Mouse (Mus musculus) C2C12 (cell line): ENCODE measurements around the gene Cdc42bpg.

ENCODE experiments used
- CEBPB ChIP-seq: IDR thresholded peaks from one replicate; pipeline ENCODE4 v1.6.1; 2011; ENCODE audit warnings: low read depth, mild to moderate bottlenecking, control low read depth, moderate library complexity
- CTCF ChIP-seq: IDR thresholded peaks from one replicate; pipeline ENCODE4 v1.5.1; 2011; ENCODE audit not compliant: control insufficient read depth, insufficient read depth, insufficient read length
- FOSL1 ChIP-seq: IDR thresholded peaks from one replicate; pipeline ENCODE4 v1.8.0; 2011; ENCODE audit warnings: mild to moderate bottlenecking, low read length; ENCODE audit not compliant: poor library complexity, insufficient read depth, severe bottlenecking
- MAX ChIP-seq: IDR thresholded peaks from one replicate; pipeline ENCODE4 v1.6.1; 2011; ENCODE audit warnings: mild to moderate bottlenecking, control low read depth
- MYOD1 ChIP-seq: IDR thresholded peaks from one replicate; pipeline ENCODE4 v1.6.1; 2011; ENCODE audit warnings: low read depth; ENCODE audit not compliant: control insufficient read depth, insufficient read length
- MYOG ChIP-seq: IDR thresholded peaks from one replicate; pipeline ENCODE4 v1.6.1; 2011; ENCODE audit not compliant: control insufficient read depth, insufficient read length; ENCODE audit errors: extremely low read depth

DNA sequence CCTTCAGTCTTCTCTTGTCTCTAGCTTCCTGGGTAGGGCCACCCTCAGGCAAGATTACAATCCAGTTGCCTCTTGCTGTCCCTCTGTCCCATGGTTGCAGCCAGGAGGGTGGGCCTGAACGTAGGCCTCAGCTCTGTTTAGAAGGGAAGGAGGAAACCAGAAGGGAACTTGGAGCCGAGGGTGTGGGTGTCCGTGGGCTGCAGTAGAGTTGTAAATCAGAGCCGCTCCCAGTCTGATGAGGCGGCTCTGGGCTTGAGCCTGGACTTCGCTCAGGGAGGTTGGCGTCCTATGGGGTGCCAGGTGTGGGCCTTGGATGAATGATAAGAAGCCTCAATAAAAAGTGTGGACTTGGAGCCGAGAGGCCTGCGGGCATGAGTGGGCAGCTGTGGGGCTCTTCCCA is 42.1 kb upstream of the Cdc42bpg start:
- no peak for TF ChIP-seq MYOD1
- no peak for TF ChIP-seq CTCF
- no peak for TF ChIP-seq MAX
- TF ChIP-seq CEBPB = no peak
- no peak for TF ChIP-seq MYOG
- TF ChIP-seq FOSL1 = no peak
